Mouse (Mus musculus) Patski (cell line): Measurements from ENCODE around the gene Ppp6r2. TPM values are rescaled to one million over a fixed set of nuclear protein-coding genes. Genes with fewer than 3 reads are reported as not detected.

Source experiments
- ATAC-seq: fragments of 100-300 bp; one replicate; pipeline ENCODE4 v1.8.0; 2021
- CTCF ChIA-PET: fragments of 350-600 bp; sonication (Branson Sonifier 250); formaldehyde crosslinking; loops from one replicate; lab custom pipeline; 2022; ENCODE audit warnings: inconsistent platforms; lab: Charles Lee
- POLR2A ChIA-PET: fragments of 350-600 bp; sonication (Branson Sonifier 250); formaldehyde crosslinking; loops from one replicate; lab custom pipeline; 2022; ENCODE audit warnings: antibody characterized with exemption, inconsistent platforms; lab: Charles Lee
- DNase-seq: peaks from one replicate; pipeline ENCODE4 v3.0.0-alpha.2; 2011; ENCODE audit warnings: low read depth, low spot score
- H3K27me3 ChIP-seq: fragments of 371-371 bp; one replicate; pipeline ENCODE4 v1.5.1; 2021
- CTCF ChIP-seq: fragments of 100-300 bp; IDR thresholded peaks from one replicate; pipeline ENCODE4 v1.5.1; 2021
- in situ Hi-C: fragments of 300-500 bp; cut with MboI; formaldehyde crosslinking; loops from 3 replicates; pipeline ENCODE4 v1.11.1; 2018; ENCODE audit warnings: low pct_unique_long_range_greater_than_20kb, mixed read lengths
- polyA plus RNA-seq: library from polyadenylated mRNA; unstranded; gene quantifications from one replicate; pipeline ENCODE4 v1.2.3, GENCODE M21; 2021

Ppp6r2 gene
- polyA plus RNA-seq, 1 experiment from 2014 or later = 37.2 TPM

DNA sequence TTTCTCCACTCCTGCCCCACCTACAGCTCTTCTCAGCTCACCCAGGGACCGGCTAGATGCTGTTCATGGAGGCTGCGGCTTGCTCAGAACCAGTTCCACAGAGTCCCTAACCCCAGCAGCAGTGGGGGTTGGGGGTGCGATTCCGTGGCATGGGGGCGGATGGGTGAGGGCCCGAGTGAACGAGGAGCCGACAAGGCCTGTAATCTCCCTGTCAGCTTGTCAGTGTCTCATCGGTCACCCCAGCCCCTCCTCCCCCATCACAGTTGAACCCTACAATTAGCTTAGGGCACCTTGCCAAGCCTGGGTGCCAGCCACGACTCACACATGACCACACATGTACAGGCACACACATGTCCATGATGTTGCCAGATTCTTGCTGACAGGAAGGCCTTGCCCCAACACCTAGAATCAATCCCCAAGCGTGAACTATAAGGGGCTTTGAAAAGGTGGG lies 36.4 kb upstream of the Ppp6r2 start:
- DNase-seq (no peak), ATAC-seq (no peak)
- H3K27me3 ChIP-seq = no peaks in the 10 kb centered on the region
- CTCF ChIA-PET = interaction anchor here (1.7 kb wide), 1 partner anchor 21 kb away, joined by 5 read pairs; the partner anchor contains the start of gene Dennd6b
- no peak for TF ChIP-seq CTCF
- POLR2A ChIA-PET = interaction anchor here (1.3 kb wide), 1 partner anchor 21 kb away, joined by 5 read pairs; the partner anchor contains the start of gene Dennd6b
- in situ Hi-C loops = no loop called here

DNA sequence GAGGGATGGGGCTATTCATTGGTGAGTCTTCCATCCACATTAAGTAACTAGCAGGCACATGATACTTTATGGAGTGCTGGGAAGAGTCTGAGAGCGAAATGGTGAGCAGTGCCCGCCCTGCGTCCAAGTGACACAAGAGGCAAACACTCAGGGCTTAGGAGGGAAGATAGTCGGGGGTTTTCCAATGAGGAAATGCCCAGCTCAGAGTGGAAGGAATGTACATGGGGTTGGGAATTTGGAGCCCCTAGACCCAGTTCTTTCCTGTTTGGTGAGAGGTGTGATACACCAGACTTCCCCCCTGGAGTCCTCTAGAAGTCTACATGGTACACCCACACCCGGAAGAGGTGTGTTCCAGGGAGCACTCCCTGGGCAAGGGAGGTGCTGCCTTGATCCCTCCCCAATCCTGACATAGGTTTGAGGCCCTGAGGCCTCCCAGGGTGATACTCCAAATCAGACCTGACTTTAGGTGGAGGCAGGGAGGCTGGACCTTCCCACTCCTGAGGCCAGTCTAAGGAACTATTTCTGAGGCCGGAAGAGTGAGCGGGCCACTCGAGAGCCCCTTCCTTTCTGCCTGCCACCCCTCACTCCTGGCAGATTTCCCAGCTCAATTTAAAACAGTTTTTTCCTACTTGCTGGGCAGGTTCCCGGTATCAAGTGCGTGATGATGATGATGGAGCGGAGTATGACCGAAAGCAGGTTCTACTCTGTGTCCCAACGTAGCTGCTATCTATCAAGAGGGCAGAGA lies 35.8 kb upstream of the Ppp6r2 start:
- CTCF ChIA-PET = no interaction called here
- POLR2A ChIA-PET = interaction anchor here (1.3 kb wide), 1 partner anchor 20 kb away, joined by 5 read pairs; the partner anchor contains the start of gene Dennd6b
- in situ Hi-C loops = no loop called here
- H3K27me3 ChIP-seq = no peaks in the 10 kb centered on the region
- TF ChIP-seq CTCF = no peak
- ATAC-seq = no peak
- DNase-seq = no peak

DNA sequence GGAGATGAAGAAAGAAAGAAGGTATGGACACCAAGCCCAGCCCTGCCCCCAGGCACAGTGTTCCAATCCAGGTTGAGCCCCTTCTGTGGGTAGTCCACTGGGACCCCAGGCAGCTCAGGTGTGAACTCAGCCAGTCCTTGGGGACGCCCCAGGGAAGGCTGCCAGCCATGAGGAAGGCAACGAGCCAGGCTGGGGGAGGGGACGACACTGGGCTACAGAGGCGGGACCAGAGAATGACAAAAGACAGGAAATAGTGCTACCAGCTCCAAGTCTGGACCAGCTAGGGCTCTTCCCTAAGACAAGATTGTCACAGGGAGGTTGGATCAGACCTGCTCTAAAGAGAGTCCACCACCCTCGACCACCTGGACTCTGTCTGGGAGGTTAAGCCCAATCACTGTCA lies 34.2 kb upstream of the Ppp6r2 start:
- TF ChIP-seq CTCF = no peak
- DNase-seq (no peak), ATAC-seq (no peak)
- ChIA-PET POLR2A (interaction anchor here (0.6 to 1.3 kb wide), 3 partner anchors 11 to 30 kb away, joined by 3 read pairs; no protein-coding TSS in a partner anchor), CTCF (interaction anchor here (1.0 to 3.2 kb wide), 4 partner anchors 7 to 48 kb away, joined by 3 to 10 read pairs (median 4); partner anchors contain the start of genes Dennd6b and Hdac10)
- no peaks in the 10 kb centered on the region for H3K27me3 ChIP-seq
- in situ Hi-C loops = no loop called here

DNA sequence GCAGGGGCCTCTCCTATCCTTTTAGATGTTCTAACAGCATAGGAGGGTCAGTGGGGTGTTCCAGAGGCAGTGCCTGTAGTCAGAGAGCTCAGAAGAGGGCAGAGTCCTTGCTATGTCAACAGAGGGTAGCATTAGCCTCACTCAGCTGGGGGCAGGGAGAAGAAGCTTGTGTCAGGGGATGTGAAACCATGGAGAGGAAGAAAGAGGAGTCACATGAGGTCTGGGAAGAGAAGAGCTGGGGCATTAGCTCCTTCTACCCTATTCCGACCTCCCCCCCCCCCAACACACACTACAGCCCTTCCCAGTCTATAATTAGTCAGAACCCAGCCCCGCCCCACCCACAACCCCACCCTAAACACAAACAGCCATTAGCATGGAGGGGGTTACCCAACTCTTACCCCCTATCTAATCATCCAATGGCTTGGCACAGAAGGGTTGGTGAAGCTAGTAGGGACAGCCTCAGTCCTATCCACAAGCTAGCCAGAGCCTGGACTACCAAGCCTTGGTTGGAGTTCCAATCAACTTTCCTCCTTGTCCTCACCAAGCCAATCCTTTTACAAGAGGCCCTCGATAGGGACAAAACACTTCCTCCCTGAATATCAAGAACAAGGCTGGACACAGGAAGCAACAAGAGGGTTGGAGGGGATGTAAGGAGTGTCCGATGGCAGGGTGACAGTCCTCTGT lies 33.6 kb upstream of the Ppp6r2 start:
- ChIA-PET CTCF (interaction anchor here (0.8 to 3.2 kb wide), 8 partner anchors 8 to 49 kb away, joined by 3 to 10 read pairs (median 3); partner anchors contain the start of genes Dennd6b and Hdac10), POLR2A (interaction anchor here (0.7 to 2.8 kb wide), 5 partner anchors 9 to 359 kb away, joined by 3 to 14 read pairs (median 3); no protein-coding TSS in a partner anchor)
- H3K27me3 ChIP-seq = no peaks in the 10 kb centered on the region
- DNase-seq = no peak
- no peak for ATAC-seq
- in situ Hi-C loops = no loop called here
- TF ChIP-seq CTCF = no peak

DNA sequence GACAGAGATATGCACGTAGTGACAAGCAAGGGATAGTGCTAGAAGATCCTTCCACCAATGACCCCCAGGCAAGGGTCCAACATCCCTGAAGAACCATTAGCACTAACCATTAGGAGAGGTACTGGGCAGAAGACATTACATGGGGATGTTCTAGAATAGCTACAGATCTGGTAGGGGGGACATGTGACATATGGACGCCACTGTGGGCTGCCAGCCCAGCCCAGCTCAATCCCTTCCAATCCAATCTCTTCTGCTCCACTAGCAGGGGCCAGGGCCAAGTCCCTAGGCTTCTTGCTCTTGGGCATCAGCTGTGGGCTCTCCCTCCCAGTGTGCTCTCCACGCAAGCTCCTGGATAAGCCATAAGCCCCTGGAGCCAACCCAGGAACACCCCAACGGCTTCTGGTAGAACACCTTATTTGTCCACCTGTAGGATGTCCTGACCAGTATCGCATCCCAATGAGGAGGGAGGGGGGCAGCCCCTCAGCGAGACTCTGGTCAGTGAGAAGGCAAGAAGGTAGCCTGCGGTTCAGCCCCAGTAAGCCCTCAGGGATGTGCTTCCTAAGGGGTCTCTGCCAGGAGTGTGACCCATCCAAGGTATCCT lies 33.0 kb upstream of the Ppp6r2 start:
- ATAC-seq (no peak), DNase-seq (no peak)
- no peak for TF ChIP-seq CTCF
- in situ Hi-C loops = no loop called here
- POLR2A ChIA-PET = interaction anchor here (0.7 to 2.8 kb wide), 5 partner anchors 9 to 360 kb away, joined by 3 to 14 read pairs (median 4); partner anchors contain the start of gene Dennd6b
- H3K27me3 ChIP-seq = no peaks in the 10 kb centered on the region
- CTCF ChIA-PET = interaction anchor here (0.8 to 3.2 kb wide), 7 partner anchors 8 to 49 kb away, joined by 3 to 10 read pairs (median 3); partner anchors contain the start of gene Hdac10

DNA sequence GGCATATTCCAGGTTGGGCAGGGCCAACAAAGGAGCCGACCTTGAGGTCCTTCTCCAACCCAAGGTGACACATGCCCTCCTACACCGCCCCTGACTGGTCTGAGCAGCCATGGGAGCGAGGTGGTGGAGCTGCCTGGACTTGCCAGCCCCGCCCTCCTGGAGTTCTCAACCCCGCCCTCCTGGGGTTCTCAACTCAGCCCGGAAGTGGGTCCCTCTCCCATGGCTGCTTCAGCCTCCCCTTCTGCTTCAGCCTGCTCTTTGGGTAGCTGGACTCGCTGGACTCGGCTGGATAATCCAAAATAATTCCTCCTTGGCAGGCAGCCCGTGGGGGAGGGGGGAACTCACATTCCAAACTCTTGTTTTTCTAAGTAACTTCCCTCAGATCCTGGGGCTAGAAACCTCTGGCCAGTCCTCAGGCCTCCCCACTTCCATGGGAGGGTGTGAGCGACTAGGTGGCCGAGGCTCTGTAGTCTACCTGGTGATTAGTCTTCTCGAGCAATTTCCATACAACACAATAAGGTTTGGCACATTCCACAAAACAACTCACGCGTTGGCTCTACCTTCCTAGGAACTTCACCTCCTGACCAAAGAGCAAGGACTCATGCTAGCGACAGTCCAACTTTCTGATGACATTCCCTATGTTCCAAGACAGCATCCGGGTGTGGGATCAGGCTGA lies 32.3 kb upstream of the Ppp6r2 start:
- POLR2A ChIA-PET = interaction anchor here (0.5 to 2.8 kb wide), 4 partner anchors 10 to 105 kb away, joined by 3 to 14 read pairs (median 8); partner anchors contain the start of gene Dennd6b
- CTCF ChIA-PET = interaction anchor here (1.1 to 3.2 kb wide), 3 partner anchors 9 to 50 kb away, joined by 3 to 10 read pairs (median 6); partner anchors contain the start of gene Hdac10
- TF ChIP-seq CTCF = no peak
- DNase-seq = peak; percentile 89
- in situ Hi-C loops = no loop called here
- ATAC-seq = peak; percentile 70
- no peaks in the 10 kb centered on the region for H3K27me3 ChIP-seq

DNA sequence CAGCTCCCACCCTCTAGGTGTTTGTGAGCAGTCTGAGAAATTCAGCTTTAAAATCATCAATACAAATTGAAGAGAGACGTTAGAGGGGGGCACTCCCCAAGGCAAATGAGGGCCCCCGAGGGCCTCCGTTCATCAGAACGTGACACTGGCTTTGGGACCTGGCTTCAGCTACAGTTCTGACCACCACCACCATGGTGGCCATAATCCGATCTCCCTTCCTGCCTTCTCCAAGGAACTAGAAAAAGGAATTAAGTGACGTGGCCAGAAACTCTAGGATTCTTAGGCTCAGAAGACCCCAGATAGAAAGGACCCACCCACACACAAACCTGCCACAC lies 31.8 kb upstream of the Ppp6r2 start:
- DNase-seq = no peak
- CTCF ChIA-PET = interaction anchor here (3.2 kb wide), 1 partner anchor 10 kb away, joined by 10 read pairs; no protein-coding TSS in a partner anchor

DNA sequence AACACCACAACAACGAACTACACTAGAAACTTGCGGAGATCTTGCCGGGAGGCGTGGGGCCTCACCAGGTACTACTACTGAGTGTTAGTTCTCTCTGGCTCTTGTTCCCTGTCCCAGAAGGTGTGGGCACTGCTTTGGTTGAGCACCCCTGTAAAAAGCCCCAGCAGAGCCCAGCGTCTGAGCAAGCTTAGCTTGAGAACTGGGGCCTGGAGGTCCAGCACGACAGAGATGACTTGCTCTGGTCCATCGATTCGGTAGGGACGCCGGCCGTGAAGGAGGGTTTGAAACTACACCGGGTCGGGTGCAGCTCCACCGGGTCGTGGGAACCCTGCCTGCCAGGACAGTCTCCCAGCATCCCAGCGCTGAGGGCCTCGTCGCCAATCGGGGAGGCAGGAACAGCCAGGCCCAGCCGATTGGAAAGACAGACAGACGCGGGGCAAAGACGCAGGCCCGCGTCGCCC lies 31.2 kb upstream of the Ppp6r2 start:
- no peak for DNase-seq
- H3K27me3 ChIP-seq = no peaks in the 10 kb centered on the region
- no peak for ATAC-seq
- in situ Hi-C loops = no loop called here
- ChIA-PET CTCF (interaction anchor here (3.2 kb wide), 1 partner anchor 10 kb away, joined by 10 read pairs; no protein-coding TSS in a partner anchor), POLR2A (interaction anchor here (0.5 to 2.8 kb wide), 5 partner anchors 11 to 98 kb away, joined by 3 to 14 read pairs (median 10); partner anchors contain the start of gene Dennd6b)
- TF ChIP-seq CTCF = no peak

More for the DNA sequence above, 31.8 kb upstream of the Ppp6r2 start:
- in situ Hi-C loops = no loop called here
- POLR2A ChIA-PET = interaction anchor here (0.5 to 2.8 kb wide), 7 partner anchors 10 to 106 kb away, joined by 3 to 14 read pairs (median 5); partner anchors contain the start of gene Dennd6b
- ATAC-seq = no peak
- no peaks in the 10 kb centered on the region for H3K27me3 ChIP-seq
- TF ChIP-seq CTCF = no peak
